Mouse (Mus musculus): ENCODE measurements around the gene Trpm4. TPM values are rescaled to one million over a fixed set of nuclear protein-coding genes. Genes with fewer than 3 reads are reported as not detected.
"Not testable (repeated sequence)": the region's sequence is repeated elsewhere in the genome, so short reads cannot be mapped to it uniquely, and the experiment has no call there.

The Trpm4 gene
- polyA plus RNA-seq, 1 experiment from 2014 or later: 11.0 TPM

DNA sequence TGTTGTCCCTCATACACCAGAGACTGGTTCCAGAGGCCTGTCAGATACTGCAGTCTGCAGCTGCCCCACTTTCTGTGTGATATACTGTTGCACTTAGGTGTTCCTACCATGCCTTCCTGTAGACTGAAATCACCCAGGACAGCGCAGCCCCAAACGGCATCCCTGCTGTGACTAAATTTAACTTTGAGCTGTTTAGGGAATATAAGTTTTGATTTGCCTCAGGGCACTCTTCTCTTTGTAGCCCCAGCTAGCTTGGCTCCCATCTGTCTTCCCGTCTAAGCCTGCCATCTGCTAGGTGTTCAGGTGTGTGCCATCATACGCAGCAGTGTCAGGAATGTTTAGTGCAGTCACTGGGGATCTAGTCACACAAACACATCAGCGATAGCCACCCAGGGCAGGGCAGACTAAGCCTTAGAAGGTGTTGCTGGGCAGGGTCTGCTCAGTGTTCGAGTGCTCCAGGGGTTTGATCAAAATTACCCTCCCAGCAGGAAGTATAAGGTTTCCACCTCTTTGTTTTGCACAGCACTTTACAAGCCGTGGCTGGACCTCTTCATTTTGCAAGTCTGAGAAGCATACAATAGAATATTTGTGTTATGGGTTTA, 70.5 kb downstream of the Trpm4 start:
- Histone ChIP-seq H3K9ac (no peak overlapping the region), H3K4me2 (replicated peaks) (no peak overlapping the region), H3K4me1 (0 out of 2 replicates have a peak, but pooled peaks cover 3% of the 10 kb centered on the region), H3K27me3 (replicated peaks) (no peaks in the 10 kb centered on the region; the same call in 1 of the 2 replicates), H3K27ac (no peak overlapping the region), H3K9me3 (no peaks in the 10 kb centered on the region), H3K4me3 (no peak overlapping the region), H3K36me3 (no peaks in the 10 kb centered on the region)
- no peak for ATAC-seq (ENCODE audit: low FRiP score, low read depth)
- WGBS: 69% methylated on average over 7 of the region's 7 CpGs

DNA sequence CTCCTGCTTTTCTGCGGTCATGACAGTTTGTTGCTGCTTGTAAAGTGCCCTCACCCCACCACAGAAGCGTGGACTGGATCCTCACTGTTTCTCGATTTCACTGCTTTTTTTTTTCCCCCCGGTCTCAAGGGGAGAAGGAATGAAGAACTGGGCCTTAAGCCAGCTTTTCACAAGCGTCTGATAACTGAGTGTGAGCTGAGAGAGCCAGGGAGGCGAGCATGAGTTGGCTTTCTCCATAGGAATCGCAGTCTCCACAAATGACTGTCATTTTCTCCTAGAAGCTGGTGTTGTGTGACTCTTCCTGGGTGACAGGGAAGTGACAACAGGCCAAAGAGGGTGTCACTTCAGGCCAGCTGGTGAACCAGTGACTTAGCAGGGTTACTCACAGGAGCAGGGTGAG, 71.3 kb downstream of the Trpm4 start:
- WGBS: 70% methylated on average over 7 of the region's 7 CpGs
- H3K4me1 ChIP-seq: no peaks in the 10 kb centered on the region
- no peak for ATAC-seq (ENCODE audit: low FRiP score, low read depth)
- H3K36me3 ChIP-seq: no peaks in the 10 kb centered on the region
- no peak overlapping the region for H3K4me2 ChIP-seq (replicated peaks)
- H3K9me3 ChIP-seq: no peaks in the 10 kb centered on the region
- no peak overlapping the region for H3K4me3 ChIP-seq
- H3K27ac ChIP-seq: no peak overlapping the region
- no peaks in the 10 kb centered on the region for H3K27me3 ChIP-seq (replicated peaks)
- H3K9ac ChIP-seq: no peak overlapping the region

GRCm38 (mm10) chr7:45259281-45259680, 74.3 kb downstream of the Trpm4 start:
- WGBS: 83% methylated on average over 8 of the region's 8 CpGs
- no peak for ATAC-seq (ENCODE audit: low FRiP score, low read depth)

GRCm38 (mm10) chr7:45257063-45257840, 76.3 kb downstream of the Trpm4 start:
- Histone ChIP-seq H3K4me3 (no peak overlapping the region), H3K36me3 (no peaks in the 10 kb centered on the region), H3K27ac (no peak overlapping the region), H3K9ac (no peak overlapping the region), H3K4me2 (replicated peaks) (no peak overlapping the region), H3K27me3 (replicated peaks) (no peaks in the 10 kb centered on the region), H3K4me1 (no peaks in the 10 kb centered on the region), H3K9me3 (no peaks in the 10 kb centered on the region)
- 63% methylated on average over 11 of the region's 11 CpGs for WGBS
- ATAC-seq (ENCODE audit: low FRiP score, low read depth): no peak

More at GRCm38 (mm10) chr7:45259281-45259680, 74.3 kb downstream of the Trpm4 start:
- Histone ChIP-seq H3K27ac (no peak overlapping the region), H3K9me3 (no peaks in the 10 kb centered on the region), H3K36me3 (no peaks in the 10 kb centered on the region), H3K27me3 (replicated peaks) (no peaks in the 10 kb centered on the region), H3K9ac (no peak overlapping the region), H3K4me3 (no peak overlapping the region), H3K4me2 (replicated peaks) (no peak overlapping the region), H3K4me1 (no peaks in the 10 kb centered on the region)

- WGBS: 84% methylated on average over 5 of the region's 7 CpGs
- not testable (repeated sequence) for H3K27ac ChIP-seq; H3K4me3 ChIP-seq; H3K4me1 ChIP-seq; H3K4me2 ChIP-seq (replicated peaks); H3K9me3 ChIP-seq; H3K27me3 ChIP-seq (replicated peaks); H3K9ac ChIP-seq; ATAC-seq (ENCODE audit: low FRiP score, low read depth); H3K36me3 ChIP-seq
Observed at GRCm38 (mm10) chr7:45255822-45256221, 77.8 kb downstream of the Trpm4 start.

- Histone ChIP-seq H3K36me3 (no peaks in the 10 kb centered on the region), H3K27ac (no peak overlapping the region), H3K27me3 (replicated peaks) (no peaks in the 10 kb centered on the region), H3K4me3 (no peak overlapping the region), H3K9me3 (no peaks in the 10 kb centered on the region), H3K4me2 (replicated peaks) (no peak overlapping the region), H3K9ac (no peak overlapping the region), H3K4me1 (no peaks in the 10 kb centered on the region)
- no peak for ATAC-seq (ENCODE audit: low FRiP score, low read depth)
- 90% methylated on average over 8 of the region's 8 CpGs for WGBS
Observed at GRCm38 (mm10) chr7:45253806-45254205, 79.8 kb downstream of the Trpm4 start.

Other genes with a start within 250 kb of the Trpm4 start
- 125 and 139 TPM in 2 replicates for gene Rcn3, start 241.6 kb downstream of the Trpm4 start, polyA plus RNA-seq (2016; fragmentation: Nextera tagmentation; extraction: Ambion mirVana)
- 14.1 and 15.7 TPM in 2 replicates for gene Fcgrt, start 229.9 kb downstream of the Trpm4 start, polyA plus RNA-seq (2016; fragmentation: Nextera tagmentation; extraction: Ambion mirVana)
- 1,089 and 1,117 TPM in 2 replicates for gene Rps11, start 209.3 kb downstream of the Trpm4 start, polyA plus RNA-seq (2016; fragmentation: Nextera tagmentation; extraction: Ambion mirVana)
- gene Rpl13a, start 205.0 kb downstream of the Trpm4 start, polyA plus RNA-seq (2016; fragmentation: Nextera tagmentation; extraction: Ambion mirVana): 974 and 1,017 TPM in 2 replicates
- gene Gm45713, start 197.5 kb downstream of the Trpm4 start, polyA plus RNA-seq (2016; fragmentation: Nextera tagmentation; extraction: Ambion mirVana): not detected in 2 replicates
- 1.0 and 1.3 TPM in 2 replicates for gene Flt3l, start 197.3 kb downstream of the Trpm4 start, polyA plus RNA-seq (2016; fragmentation: Nextera tagmentation; extraction: Ambion mirVana)
- gene Pih1d1, start 179.5 kb downstream of the Trpm4 start, polyA plus RNA-seq (2016; fragmentation: Nextera tagmentation; extraction: Ambion mirVana): 90.2 and 94.0 TPM in 2 replicates
- gene Aldh16a1, start 179.2 kb downstream of the Trpm4 start, polyA plus RNA-seq (2016; fragmentation: Nextera tagmentation; extraction: Ambion mirVana): 37.8 and 42.4 TPM in 2 replicates
- 2.0 and 2.6 TPM in 2 replicates for gene Slc17a7, start 169.8 kb downstream of the Trpm4 start, polyA plus RNA-seq (2016; fragmentation: Nextera tagmentation; extraction: Ambion mirVana)
- not detected in 2 replicates for gene Gfy, start 154.2 kb downstream of the Trpm4 start, polyA plus RNA-seq (2016; fragmentation: Nextera tagmentation; extraction: Ambion mirVana)
- gene Pth2, start 152.8 kb downstream of the Trpm4 start, polyA plus RNA-seq (2016; fragmentation: Nextera tagmentation; extraction: Ambion mirVana): not detected in 2 replicates
- gene Ccdc155, start 128.9 kb downstream of the Trpm4 start, polyA plus RNA-seq (2016; fragmentation: Nextera tagmentation; extraction: Ambion mirVana): 0.42 and 0.74 TPM in 2 replicates
- 7.5 and 7.6 TPM in 2 replicates for gene Dkkl1, start 121.6 kb downstream of the Trpm4 start, polyA plus RNA-seq (2016; fragmentation: Nextera tagmentation; extraction: Ambion mirVana)
- 173 and 178 TPM in 2 replicates for gene Tead2, start 118.0 kb downstream of the Trpm4 start, polyA plus RNA-seq (2016; fragmentation: Nextera tagmentation; extraction: Ambion mirVana)
- gene Cd37, start 94.7 kb downstream of the Trpm4 start, polyA plus RNA-seq (2016; fragmentation: Nextera tagmentation; extraction: Ambion mirVana): 1.1 and 1.2 TPM in 2 replicates
- gene Slc6a16, start 92.7 kb downstream of the Trpm4 start, polyA plus RNA-seq (2016; fragmentation: Nextera tagmentation; extraction: Ambion mirVana): 0.20 TPM in 1 of 2 replicates, not detected in the other
- not detected in 2 replicates for gene Slc6a21, start 56.3 kb downstream of the Trpm4 start, polyA plus RNA-seq (2016; fragmentation: Nextera tagmentation; extraction: Ambion mirVana)
- gene Hrc, start 1.5 kb upstream of the Trpm4 start, polyA plus RNA-seq (2016; fragmentation: Nextera tagmentation; extraction: Ambion mirVana): 0.46 and 0.77 TPM in 2 replicates
- gene Ppfia3, start 33.2 kb upstream of the Trpm4 start, polyA plus RNA-seq (2016; fragmentation: Nextera tagmentation; extraction: Ambion mirVana): 17.1 and 18.1 TPM in 2 replicates
- gene Lin7b, start 36.8 kb upstream of the Trpm4 start, polyA plus RNA-seq (2016; fragmentation: Nextera tagmentation; extraction: Ambion mirVana): 3.5 TPM in 2 replicates
- 269 and 286 TPM in 2 replicates for gene Snrnp70, start 62.0 kb upstream of the Trpm4 start, polyA plus RNA-seq (2016; fragmentation: Nextera tagmentation; extraction: Ambion mirVana)
- gene Kcna7, start 71.9 kb upstream of the Trpm4 start, polyA plus RNA-seq (2016; fragmentation: Nextera tagmentation; extraction: Ambion mirVana): not detected in 2 replicates
- 0.57 and 0.65 TPM in 2 replicates for gene Ntf5, start 79.9 kb upstream of the Trpm4 start, polyA plus RNA-seq (2016; fragmentation: Nextera tagmentation; extraction: Ambion mirVana)
- not detected in 2 replicates for gene Lhb, start 87.0 kb upstream of the Trpm4 start, polyA plus RNA-seq (2016; fragmentation: Nextera tagmentation; extraction: Ambion mirVana)
- 31.8 and 32.7 TPM in 2 replicates for gene Gys1, start 101.1 kb upstream of the Trpm4 start, polyA plus RNA-seq (2016; fragmentation: Nextera tagmentation; extraction: Ambion mirVana)
- gene Ruvbl2, start 104.3 kb upstream of the Trpm4 start, polyA plus RNA-seq (2016; fragmentation: Nextera tagmentation; extraction: Ambion mirVana): 126 and 127 TPM in 2 replicates
- 5,746 and 6,117 TPM in 2 replicates for gene Ftl1, start 126.1 kb upstream of the Trpm4 start, polyA plus RNA-seq (2016; fragmentation: Nextera tagmentation; extraction: Ambion mirVana)
- 262 and 276 TPM in 2 replicates for gene Bax, start 133.1 kb upstream of the Trpm4 start, polyA plus RNA-seq (2016; fragmentation: Nextera tagmentation; extraction: Ambion mirVana)
- gene Tulp2, start 148.1 kb upstream of the Trpm4 start, polyA plus RNA-seq (2016; fragmentation: Nextera tagmentation; extraction: Ambion mirVana): 0.41 and 0.60 TPM in 2 replicates
- not detected in 2 replicates for gene Gm45808, start 153.0 kb upstream of the Trpm4 start, polyA plus RNA-seq (2016; fragmentation: Nextera tagmentation; extraction: Ambion mirVana)
- gene Dhdh, start 155.0 kb upstream of the Trpm4 start, polyA plus RNA-seq (2016; fragmentation: Nextera tagmentation; extraction: Ambion mirVana): 2.3 and 2.8 TPM in 2 replicates
- 118 and 119 TPM in 2 replicates for gene Nucb1, start 176.6 kb upstream of the Trpm4 start, polyA plus RNA-seq (2016; fragmentation: Nextera tagmentation; extraction: Ambion mirVana)
- 19.4 and 20.1 TPM in 2 replicates for gene Ppp1r15a, start 192.5 kb upstream of the Trpm4 start, polyA plus RNA-seq (2016; fragmentation: Nextera tagmentation; extraction: Ambion mirVana)
- gene Plekha4, start 192.6 kb upstream of the Trpm4 start, polyA plus RNA-seq (2016; fragmentation: Nextera tagmentation; extraction: Ambion mirVana): 3.2 and 3.5 TPM in 2 replicates
- 0.26 and 0.43 TPM in 2 replicates for gene Hsd17b14, start 221.1 kb upstream of the Trpm4 start, polyA plus RNA-seq (2016; fragmentation: Nextera tagmentation; extraction: Ambion mirVana)
- 25.7 and 29.2 TPM in 2 replicates for gene Bcat2, start 236.4 kb upstream of the Trpm4 start, polyA plus RNA-seq (2016; fragmentation: Nextera tagmentation; extraction: Ambion mirVana)

Data from neural tube, embryonic 12.5 days (tissue).